Comparison of ENCODE assay signal across 8 mouse cellular contexts in the genomic region with DNA sequence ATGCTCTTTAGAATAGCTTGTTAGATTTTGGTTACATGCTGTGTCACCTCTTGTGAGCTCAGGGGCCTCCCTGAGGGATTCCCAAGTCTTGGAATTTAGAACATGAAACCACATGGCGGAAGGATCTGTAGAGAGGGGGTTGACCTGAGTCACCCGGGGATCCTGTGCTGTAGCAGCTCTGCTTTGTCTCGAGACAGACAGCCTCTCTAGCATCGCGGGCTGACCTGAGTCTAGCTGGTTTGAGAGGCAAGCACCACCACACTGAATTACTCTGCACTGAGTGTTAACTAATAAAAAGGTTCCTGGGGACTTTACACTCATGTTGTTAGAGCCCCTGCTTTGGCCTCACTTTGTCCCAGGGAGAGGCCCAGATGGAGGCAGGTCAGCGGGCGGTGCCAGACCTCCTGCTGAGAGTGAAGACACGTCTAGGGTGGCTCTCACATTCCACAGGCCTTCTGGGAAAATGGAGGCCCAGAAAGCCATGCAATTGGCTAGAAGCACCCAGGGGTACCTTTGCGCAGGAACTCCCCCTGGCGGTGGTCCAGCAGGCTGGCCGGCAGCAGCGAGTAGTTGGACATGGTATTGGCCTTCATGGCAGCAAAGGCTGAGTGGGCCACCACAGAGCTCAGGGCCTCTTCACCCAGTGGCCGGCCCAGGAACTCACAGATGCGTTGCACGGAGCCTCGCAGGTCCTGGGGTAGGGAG. TPM values are rescaled to one million over a fixed set of nuclear protein-coding genes. Genes with fewer than 3 reads are reported as not detected.
DNase-seq lines count a peak whose midpoint lies in the region; TF ChIP-seq lines count a peak whose summit lies in the region.
"Had no signal": no experiment of that assay in that cellular context is flagged by ENCODE, and none has a peak within 500 bp of the region (broad histone marks: within the 10 kb centered on the region; RNA-seq: fewer than 3 reads in every experiment).

No protein-coding gene starts in this region.

- peak; percentile 39 for TF ChIP-seq CTCF in kidney, adult 2 months (conservative IDR thresholded peaks at IDR 0.05; ENCODE audit: insufficient read depth, insufficient read length, low read depth, low read length)

- no peak overlapping the region for H3K4me3 ChIP-seq in kidney, adult 2 months (ENCODE audit: insufficient read depth, low read depth, low read length)

- 27% methylated on average over 16 of the region's 16 CpGs for WGBS in kidney, adult 2 months

- peak; percentile 60 for DNase-seq in ovary, postnatal 36 days (ENCODE audit: low spot score)
- no peak for DNase-seq in ovary, adult 18-20 months (ENCODE audit: low spot score)
- peak; percentile 78 for DNase-seq in embryo, embryonic 10 days (ENCODE audit: low spot score)
- DNase-seq in kidney, adult 2 months: peak; percentile 61
- peak; percentile 75 for DNase-seq in lung, postnatal 10 days
- DNase-seq in testis, postnatal 10 days (ENCODE audit: low spot score): peak; percentile 76
- DNase-seq in urinary bladder, postnatal 25 days (ENCODE audit: low spot score): no peak

- no peak overlapping the region for H3K27ac ChIP-seq in kidney, adult 2 months (ENCODE audit: insufficient read depth, low read depth, low read length)

- H3K36me3 ChIP-seq in kidney, adult 2 months (ENCODE audit: control insufficient read depth, insufficient read depth, low read length): no peaks in the 10 kb centered on the region

- no peak for TF ChIP-seq POLR2A in kidney, adult 2 months (IDR thresholded peaks at IDR 0.05; ENCODE audit: low read depth, low read length)

- H3K27me3 ChIP-seq in kidney, adult 2 months (replicated peaks; ENCODE audit: control insufficient read depth, insufficient read depth, low read length): no peaks in the 10 kb centered on the region

- no peaks in the 10 kb centered on the region for H3K4me1 ChIP-seq in kidney, adult 2 months (ENCODE audit: control insufficient read depth, insufficient read depth, low read length)

RNA-seq across cellular contexts. Expression of a gene that starts 5.3 kb away (rescaled TPM):
- polyA plus RNA-seq in kidney, adult 2 months (2012; rRNA removed): 0.15 and 0.28 TPM in 2 replicates
- polyA plus RNA-seq: heart, embryonic 14.5 days had no signal

RNA-seq across cellular contexts. Expression of a gene that starts 9.9 kb away (rescaled TPM):
- polyA plus RNA-seq in kidney, adult 2 months (2012; rRNA removed): 0.19 and 0.35 TPM in 2 replicates

RNA-seq across cellular contexts. Expression of a gene that starts 13.1 kb away (rescaled TPM):
- polyA plus RNA-seq in kidney, adult 2 months (2012; rRNA removed): 57.2 and 68.3 TPM in 2 replicates

RNA-seq across cellular contexts. Expression of a gene that starts 15.6 kb away (rescaled TPM):
- 955 and 1,014 TPM in 2 replicates for polyA plus RNA-seq in kidney, adult 2 months (2012; rRNA removed)

RNA-seq across cellular contexts. Expression of a gene that starts 26.0 kb away (rescaled TPM):
- polyA plus RNA-seq in kidney, adult 2 months (2012; rRNA removed): 106 and 116 TPM in 2 replicates

Comparison
In these comparisons a context has a peak if more than half of its experiments do, and no peak if none do; other contexts are left out.
1. DNase-seq: peak in ovary, postnatal 36 days (single experiment), embryo, embryonic 10 days (single experiment), kidney, adult 2 months (single experiment), lung, postnatal 10 days (single experiment) and testis, postnatal 10 days (single experiment); none in ovary, adult 18-20 months (single experiment) and urinary bladder, postnatal 25 days (single experiment).